Mouse (Mus musculus): ENCODE measurements at regions not wholly inside any gene's neighbourhood (a gene's known extent, or its start where the extent isn't known, plus 50 kb on each side); places are given as distances from the start of the nearest gene placed in this dataset.

DNA sequence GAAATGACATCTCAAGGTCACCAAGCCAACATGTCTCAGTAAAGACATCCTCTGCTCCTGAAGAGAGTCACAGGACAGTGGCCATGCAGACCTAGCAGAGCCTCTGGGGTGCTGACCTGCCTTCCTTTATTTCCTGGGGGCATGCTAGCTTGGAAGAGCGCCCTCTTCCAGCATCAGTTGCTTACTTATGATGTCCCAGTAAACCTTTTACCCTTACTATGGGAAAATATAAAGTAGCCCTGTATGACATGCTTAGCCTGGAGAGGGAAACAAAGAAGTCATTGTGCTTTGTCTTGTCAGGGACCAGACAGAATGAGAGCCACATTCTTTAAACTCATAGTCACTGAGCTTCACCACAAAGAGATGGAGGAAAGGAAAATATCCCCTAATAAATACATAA lies 82.9 kb downstream of the Postn start:
- intact Hi-C loops (cut with DNase I), result no loop called here
- DNase-seq (ENCODE audit: low spot score in 2 of 2), result no peak

DNA sequence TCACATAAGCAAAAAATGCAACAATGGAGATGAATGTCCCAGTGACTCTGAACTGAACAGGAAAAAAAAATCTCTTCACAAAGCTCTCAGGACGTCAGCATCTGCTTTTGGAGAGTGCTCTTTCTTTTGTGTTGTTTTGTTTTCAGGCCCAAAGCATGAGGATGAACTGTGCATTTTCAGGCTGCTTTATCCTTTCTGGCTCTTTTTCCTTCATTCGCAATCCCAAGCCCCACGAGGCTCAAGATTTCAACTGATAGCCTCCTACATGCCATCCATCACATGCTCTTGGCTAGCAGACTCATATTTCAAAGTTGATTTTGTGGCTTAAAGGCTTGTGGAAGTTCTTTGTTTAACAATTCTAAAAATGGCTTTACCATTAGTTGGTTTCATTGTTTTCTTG lies 86.0 kb downstream of the Postn start:
- intact Hi-C loops (cut with DNase I), result no loop called here
- no peak for DNase-seq (ENCODE audit: low spot score in 2 of 2)

DNA sequence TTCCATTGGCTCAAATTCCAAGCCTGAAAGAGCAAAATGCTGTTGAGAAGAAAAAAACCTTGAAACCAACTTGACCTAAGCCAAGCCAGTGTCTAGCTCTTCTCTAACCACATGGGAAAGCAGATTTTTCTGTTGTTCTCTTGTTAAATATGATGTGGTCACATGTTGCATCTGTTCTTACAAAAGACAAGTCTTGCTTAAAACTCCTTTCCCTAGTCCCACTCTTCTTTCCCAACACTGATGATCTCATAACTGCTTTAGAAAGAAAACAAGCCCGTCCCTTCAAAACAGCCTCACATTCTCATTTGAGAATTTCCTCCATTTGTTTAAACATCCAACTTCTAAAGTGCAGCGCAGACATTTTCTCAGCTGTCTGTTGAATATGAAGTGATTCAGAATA lies 96.5 kb downstream of the Postn start:
- no peak for DNase-seq (ENCODE audit: low spot score in 2 of 2)
- intact Hi-C loops (cut with DNase I), result no loop called here

DNA sequence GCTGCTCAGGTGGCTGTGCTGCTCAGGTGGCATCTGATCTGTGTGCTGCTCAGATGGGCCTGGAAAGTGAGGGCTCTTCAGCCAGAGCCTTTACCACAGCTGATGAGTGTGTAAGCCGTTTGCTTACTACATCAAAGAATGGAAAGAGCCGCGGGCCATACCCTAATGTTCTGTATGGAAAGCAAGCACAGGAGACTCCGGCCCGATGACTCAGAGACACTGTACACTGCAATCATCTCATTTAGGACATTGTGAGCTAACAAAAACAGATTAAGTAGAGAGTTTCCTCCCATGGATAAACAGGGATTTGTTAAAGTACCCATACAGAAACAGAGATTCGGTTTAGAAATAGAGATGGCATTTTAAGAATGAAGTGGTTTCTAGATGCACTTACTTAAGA lies 100.5 kb downstream of the Postn start:
- intact Hi-C loops (cut with DNase I), result no loop called here
- no peak for DNase-seq (ENCODE audit: low spot score in 2 of 2)

DNA sequence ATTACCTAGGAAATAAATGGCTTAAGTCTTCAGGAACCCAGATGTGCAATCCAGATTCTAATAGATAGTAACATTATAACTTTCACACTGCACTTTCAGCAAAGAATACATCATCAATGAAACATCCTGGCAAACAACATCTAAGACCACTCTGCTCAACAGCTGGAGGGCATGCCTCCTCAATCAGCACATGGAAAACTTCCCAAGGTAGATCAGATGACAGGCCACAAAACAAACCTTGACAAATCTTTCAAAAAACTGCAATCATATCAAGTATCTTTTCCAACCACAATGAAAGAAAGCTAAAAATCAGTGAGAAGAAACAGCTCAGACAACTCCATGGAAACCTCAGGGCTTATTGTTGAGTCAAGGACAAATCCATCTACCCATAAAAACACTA lies 105.2 kb downstream of the Postn start:
- intact Hi-C loops (cut with DNase I), result no loop called here
- no peak for DNase-seq (ENCODE audit: low spot score in 2 of 2)

DNA sequence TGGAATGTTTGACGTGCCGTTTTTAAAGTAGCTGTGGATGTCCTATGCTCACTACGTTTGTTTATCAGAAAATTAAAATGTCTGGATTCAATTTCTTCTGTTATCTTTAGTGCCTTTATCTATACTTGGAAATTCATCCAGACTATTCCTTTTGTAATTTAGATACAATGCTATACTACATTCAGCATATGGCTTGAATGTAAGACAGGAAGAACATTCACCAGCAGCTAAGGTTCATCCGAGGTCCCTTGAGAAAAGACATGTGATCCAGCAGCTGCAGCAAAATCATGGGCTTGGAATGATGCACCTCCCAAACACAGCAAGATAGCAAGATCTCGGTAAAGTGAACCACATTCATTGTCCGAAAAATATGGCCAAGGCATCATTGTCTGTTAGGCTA lies 113.3 kb downstream of the Postn start:
- intact Hi-C loops (cut with DNase I), result no loop called here
- no peak for DNase-seq (ENCODE audit: low spot score in 2 of 2)

DNA sequence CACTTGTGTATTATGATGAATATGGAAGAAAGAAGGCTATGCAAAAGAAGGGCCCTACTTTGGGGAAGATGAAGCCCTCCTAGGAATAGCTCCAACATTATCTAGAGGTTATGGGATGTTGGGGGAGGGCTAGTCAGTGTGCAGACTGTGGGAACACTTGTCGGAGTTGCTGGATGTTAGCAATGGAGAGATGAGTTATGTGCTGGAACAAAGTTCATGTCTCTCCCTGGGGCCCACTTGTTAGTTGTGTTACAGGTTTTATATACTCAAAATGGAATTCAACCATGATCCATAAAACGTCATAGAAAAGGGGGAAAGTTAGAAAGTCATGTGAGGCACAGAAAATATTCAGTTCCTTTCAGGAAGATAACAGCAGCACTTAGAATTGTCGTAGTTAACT lies 115.0 kb downstream of the Postn start:
- intact Hi-C loops (cut with DNase I), result no loop called here
- no peak for DNase-seq (ENCODE audit: low spot score in 2 of 2)

DNA sequence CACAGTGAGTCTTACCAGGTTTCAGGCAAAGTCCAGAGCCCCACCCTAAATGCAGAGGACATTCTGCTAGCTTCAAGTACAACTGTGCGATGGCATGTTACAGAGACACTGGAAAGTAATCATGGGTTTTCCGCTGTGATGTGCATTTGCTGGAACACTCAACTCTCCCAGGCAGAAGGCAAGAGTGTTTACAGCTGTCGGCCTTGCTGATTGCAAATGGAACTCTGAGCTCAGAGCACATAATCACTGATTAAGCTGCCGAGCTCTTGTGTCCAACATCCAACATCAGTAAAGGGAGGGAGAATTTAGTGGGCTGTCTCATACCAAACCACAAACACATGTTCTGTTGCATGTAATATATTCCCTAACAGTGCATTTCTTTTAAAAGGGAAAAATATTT lies 117.1 kb downstream of the Postn start:
- no peak for DNase-seq (ENCODE audit: low spot score in 2 of 2)
- intact Hi-C loops (cut with DNase I), result no loop called here

DNA sequence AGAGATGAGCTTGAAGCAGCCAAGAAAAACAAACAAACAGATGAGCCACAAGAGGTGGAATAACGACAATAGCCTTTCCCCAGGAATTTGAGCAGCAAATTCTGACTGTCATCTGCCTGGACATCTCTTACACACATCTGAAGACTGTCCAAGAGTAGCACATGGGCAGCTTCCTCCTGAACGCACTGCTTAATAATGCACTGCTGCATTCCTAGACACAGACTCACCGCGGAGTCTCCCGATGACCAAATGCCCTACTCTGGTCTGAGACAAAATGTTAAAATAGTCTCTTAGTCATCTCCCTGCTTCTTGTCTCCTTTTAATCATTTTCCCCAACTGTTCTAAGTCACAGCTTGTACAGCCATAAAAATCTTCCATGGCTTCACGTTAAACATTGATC lies 119.3 kb downstream of the Postn start:
- DNase-seq (ENCODE audit: low spot score in 2 of 2), result no peak
- intact Hi-C loops (cut with DNase I), result no loop called here

DNA sequence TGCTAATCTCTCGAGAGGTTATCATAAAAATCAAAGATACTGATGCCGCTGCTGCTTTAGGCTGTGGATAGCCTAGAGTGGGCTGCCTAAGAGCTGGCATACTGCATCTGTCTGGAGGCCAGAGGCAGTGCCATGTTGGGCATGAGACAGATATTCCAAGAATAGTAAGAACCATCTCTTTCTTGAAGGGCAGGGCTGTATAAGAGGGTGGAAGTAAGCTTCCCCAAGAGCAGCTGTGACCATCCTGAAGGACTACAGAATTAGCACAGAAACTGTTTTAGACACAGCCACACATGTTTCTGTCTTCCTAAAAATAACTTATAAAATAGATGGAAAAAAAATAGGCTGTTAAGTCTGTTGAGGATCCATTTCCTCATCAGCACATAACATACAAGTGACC lies 126.4 kb downstream of the Postn start:
- intact Hi-C loops (cut with DNase I), result no loop called here
- no peak for DNase-seq (ENCODE audit: low spot score in 2 of 2)

DNA sequence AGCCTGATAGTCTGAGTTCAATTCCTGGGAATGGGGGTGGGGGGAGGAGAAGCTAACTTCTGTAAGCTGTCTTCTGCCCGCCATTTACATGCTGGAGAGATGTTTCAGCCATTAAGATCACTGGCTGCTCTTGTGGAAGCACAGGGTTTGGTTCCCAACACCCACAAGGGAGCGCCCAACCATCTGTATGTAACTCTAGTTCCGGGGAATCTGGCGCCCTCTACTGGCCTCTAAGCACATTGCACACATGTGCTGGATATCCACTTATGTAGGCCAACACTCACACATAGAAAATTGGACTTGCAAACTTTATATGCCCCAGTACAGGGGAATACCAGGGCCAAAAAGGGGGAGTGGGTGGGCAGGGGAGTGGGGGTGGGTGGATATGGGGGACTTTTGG lies 126.9 kb downstream of the Postn start:
- intact Hi-C loops (cut with DNase I), result no loop called here
- DNase-seq (ENCODE audit: low spot score in 2 of 2), result no peak

DNA sequence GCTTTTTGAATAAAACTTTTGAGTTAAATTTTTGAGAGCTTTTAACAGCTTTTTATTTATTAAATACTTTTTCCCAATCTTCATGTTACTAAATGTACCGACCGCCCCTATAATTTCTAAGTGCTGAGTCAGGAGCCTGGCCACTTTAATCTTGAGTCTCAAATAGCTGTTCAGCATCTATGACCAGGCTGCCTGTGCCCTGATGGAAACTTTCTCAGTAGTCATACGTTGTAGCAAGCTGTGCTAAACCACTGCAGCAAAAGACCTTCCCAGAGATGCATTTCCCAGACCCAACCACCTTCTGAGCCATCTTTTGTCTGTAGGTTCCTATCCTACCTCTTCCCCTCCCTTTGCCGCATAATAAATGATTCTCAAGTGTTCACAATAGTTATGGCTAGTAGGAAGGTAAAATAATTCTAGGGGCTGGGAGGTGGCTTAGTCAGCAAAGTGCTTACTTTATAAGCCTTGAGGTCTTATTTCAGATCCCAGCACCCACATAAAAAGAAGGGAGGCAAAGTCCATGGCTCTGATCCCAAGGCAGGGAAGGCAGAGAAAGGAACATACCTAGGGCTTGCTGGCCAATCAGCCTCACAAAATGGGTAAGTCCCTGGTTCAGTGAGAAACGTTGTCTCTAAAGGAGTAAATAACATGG lies 129.5 kb downstream of the Postn start:
- intact Hi-C loops (cut with DNase I), result no loop called here

DNA sequence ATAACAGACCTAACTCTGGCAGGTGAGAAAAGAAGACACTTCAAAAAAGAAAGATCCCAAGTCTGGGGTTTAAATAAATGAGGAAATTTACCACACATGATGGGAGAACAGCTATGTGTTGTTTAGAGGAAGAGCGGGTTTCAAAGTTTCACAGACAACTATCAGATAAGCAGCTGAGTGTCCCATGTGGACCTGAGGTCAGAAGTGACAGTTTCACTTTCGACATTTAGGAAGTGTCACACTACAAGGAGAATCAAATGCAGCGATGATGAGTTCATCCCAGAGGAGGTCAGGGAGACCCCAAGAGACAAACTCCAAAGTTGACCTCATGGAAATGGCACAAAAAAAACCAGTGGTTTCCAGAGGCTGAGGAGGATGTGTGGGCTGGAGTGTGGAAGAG lies 132.7 kb downstream of the Postn start:
- no peak for DNase-seq (ENCODE audit: low spot score in 2 of 2)
- intact Hi-C loops (cut with DNase I), result no loop called here

More for the DNA sequence above, 129.5 kb downstream of the Postn start:
- DNase-seq (ENCODE audit: low spot score in 2 of 2), result no peak

DNA sequence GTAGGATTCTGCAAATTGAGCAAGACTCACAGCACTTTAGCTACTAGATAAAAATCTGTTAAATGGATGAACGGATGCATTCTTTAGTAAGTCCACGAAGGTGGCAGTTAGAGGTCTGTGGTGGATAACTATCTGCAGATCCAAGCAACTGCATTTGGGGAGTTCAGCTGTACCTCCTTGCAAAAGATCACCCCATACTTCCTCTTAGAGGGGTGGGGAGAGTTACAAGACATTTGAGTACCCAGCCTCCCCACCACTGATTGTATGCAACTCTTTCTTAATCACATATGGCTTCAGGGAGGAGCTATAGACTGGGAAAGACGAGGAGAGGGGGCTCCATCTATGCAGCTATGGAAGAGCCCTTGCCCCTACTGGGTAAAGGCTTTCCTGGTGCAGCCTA lies 144.1 kb downstream of the Postn start:
- DNase-seq (ENCODE audit: low spot score in 2 of 2), result no peak
- intact Hi-C loops (cut with DNase I), result no loop called here

DNA sequence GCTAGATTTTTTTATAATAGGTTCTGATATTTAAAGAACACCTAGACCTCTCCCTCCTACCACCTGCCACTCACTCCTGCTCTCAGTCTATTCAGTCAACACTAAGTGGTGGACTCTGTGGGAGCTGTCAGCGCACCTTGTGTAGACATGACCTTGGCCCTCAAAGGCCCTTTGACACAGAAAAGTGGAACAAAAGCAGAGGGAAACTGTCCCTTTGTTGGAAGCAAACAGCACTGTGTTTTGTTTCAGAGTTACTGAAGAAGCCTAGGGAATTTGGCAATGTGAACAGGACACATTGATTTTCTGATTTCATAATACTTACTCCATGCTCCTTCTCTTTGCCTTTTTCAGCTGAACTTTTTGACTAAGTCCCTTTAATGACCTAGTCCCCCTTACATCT lies 146.7 kb downstream of the Postn start:
- intact Hi-C loops (cut with DNase I), result no loop called here
- DNase-seq (ENCODE audit: low spot score in 2 of 2), result no peak

DNA sequence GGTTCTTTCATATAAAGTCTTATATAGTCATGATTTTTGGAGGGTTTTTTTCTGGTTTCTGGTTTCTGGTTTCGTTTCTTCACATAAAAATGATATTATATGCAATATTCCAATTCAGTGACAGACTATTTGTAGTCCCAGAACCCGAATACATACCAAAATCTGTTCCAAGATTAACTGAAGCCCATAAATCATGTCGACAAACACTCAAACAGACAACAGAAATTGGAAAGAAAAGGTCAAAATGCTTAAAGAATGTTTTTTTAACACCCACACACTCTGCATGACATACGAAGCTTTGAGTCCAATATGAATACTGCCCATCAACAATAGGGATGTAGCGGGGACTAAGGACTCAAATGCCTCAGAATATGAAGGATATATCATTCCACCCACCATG lies 148.0 kb downstream of the Postn start:
- DNase-seq (ENCODE audit: low spot score in 2 of 2), result no peak
- intact Hi-C loops (cut with DNase I), result no loop called here

DNA sequence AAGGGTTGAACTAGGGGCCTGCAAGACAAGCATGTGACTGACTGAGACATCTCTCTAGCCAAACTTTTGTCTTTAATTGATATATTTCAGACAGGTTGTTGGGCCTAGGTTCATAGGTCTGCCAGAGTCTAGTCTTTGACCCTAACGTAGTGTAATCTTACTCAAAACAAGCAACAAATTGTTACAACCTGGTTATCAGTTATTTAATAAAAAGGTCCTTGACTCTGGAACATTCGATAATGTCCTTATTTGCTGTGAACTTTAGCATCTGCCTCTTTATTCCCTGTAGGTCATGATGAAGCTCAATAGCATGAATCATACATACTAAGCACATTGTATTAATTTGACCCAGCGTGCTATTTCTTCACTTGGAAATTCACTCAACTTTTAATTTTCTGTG lies 156.3 kb downstream of the Postn start:
- intact Hi-C loops (cut with DNase I), result no loop called here
- no peak for DNase-seq (ENCODE audit: low spot score in 2 of 2)

DNA sequence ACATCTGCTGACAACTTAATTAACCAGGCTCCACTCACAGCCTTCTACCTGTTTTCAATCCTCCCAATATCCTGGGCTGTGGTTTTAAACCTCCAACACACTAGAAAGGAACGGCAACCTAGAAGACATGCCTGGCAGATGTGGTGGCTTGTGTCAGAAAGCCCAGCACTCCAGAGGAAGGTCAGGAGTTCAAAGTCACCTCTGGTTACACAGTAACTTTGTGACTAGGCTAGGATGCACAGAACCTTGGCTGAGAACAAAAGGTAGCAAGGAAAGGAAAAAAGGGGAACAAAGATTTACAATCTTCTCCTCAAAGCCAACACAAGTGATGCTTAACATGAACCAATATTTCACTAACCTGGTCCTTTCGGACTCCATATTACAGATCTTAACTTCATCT lies 161.8 kb downstream of the Postn start:
- intact Hi-C loops (cut with DNase I), result no loop called here
- no peak for DNase-seq (ENCODE audit: low spot score in 2 of 2)

DNA sequence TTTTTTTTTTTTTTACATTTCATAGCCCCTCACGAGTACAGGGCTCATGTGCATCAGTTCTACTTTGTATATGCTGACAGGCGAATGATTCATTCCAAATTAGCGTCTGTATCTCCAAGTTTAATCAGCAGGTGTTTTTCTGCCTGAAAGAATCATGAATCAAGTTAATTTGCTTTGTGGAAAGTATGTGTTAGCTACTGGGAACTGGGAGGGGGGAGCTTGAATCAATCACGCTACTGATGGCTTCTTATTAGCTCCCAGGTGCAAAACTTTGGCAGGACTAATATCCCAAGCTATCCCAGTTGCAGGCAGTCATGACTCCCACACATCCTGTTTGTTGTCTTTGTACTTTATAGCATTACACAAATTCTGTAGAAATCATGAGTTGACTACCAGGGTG lies 165.7 kb downstream of the Postn start:
- intact Hi-C loops (cut with DNase I), result loop anchor here (5.0 kb wide), 1 partner anchor 169 kb away; no protein-coding TSS in a partner anchor
- no peak for DNase-seq (ENCODE audit: low spot score in 2 of 2)

DNA sequence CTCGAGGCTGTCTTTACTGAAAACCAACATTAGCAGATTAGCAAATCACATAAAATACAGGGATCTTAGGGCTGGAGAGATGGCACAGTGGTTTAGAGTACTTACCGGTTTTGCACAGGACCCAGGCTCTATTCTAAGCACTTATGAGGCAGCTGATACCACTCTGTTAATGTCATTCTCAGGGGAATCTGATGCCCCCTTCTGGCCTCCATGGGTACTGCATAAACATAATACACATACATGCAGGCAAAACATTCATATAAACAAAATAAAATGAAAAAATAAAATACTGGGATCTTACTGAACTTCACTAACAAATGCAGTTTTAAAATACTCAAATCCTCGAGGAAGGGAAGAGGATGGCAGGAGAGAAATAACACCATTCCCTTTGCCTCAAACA lies 164.3 kb upstream of the Supt20 start:
- DNase-seq (ENCODE audit: low spot score in 2 of 2), result no peak
- intact Hi-C loops (cut with DNase I), result loop anchor here (5.0 kb wide), 1 partner anchor 171 kb away; no protein-coding TSS in a partner anchor

DNA sequence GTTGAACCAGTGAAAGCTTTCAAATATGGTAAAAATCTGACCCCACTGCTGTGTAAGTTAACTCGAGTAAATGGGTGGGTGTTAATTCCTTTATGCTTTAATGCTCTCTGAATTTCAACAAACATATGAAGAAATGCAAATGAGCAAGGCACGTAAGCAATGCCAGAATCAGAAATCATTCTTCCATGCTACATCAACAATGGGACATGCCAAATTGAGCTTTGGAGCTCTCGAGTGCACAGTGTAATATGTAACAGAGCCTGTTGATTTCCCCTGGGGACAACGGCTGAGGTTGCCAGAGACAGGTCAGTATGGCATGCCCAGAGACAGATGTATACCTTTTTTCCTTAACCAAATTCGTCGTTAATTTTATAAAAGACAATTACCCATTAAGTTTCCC lies 162.4 kb upstream of the Supt20 start:
- no peak for DNase-seq (ENCODE audit: low spot score in 2 of 2)
- intact Hi-C loops (cut with DNase I), result no loop called here

DNA sequence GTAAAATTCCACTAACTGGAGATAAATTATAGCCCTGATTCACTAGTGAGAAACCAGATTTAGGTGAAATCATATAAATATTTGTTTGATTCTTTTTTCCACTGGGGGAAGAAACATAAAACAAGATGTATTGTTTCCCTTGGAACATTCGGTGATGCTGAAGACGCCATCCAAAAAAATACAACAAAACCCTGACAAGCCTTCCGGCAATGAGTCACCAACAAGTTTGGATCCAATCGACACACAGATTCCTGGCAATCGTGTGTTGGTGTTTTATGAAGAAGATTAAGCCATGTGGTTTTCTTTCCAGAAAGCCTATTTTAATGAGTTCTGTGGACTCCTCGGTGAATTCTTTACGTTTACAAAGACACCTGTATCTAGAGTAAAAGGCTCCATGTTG lies 157.2 kb upstream of the Supt20 start:
- intact Hi-C loops (cut with DNase I), result no loop called here
- DNase-seq (ENCODE audit: low spot score in 2 of 2), result no peak

Measured in left cerebral cortex, postnatal 36 days (tissue).